Mouse (Mus musculus) forebrain, embryonic 10.5 days (tissue): ENCODE results near the gene Kcnip4. TPM values are rescaled to one million over a fixed set of nuclear protein-coding genes. Genes with fewer than 3 reads are reported as not detected.

Experiments
- DNase-seq: peaks from one replicate; pipeline ENCODE4 v3.0.0-alpha.2; 2017; ENCODE audit warnings: low spot score; ENCODE audit errors: extremely low spot score
- H3K27ac ChIP-seq: fragments of 300-500 bp; sonication (generic); 2 replicates; pipeline ENCODE4 v1.5.1; 2016; ENCODE audit warnings: mild to moderate bottlenecking
- H3K27me3 ChIP-seq: fragments of 300-500 bp; sonication (generic); 2 replicates; pipeline ENCODE4 v1.6.1; 2016; ENCODE audit warnings: mild to moderate bottlenecking; ENCODE audit not compliant: poor library complexity, severe bottlenecking
- H3K36me3 ChIP-seq: fragments of 300-500 bp; sonication (generic); replicated peaks from 2 replicates; pipeline ENCODE4 v1.6.1; 2016; ENCODE audit warnings: mild to moderate bottlenecking, moderate library complexity
- H3K4me1 ChIP-seq: fragments of 300-500 bp; sonication (generic); 2 replicates; pipeline ENCODE4 v1.6.1; 2016
- H3K4me3 ChIP-seq: fragments of 300-500 bp; sonication (generic); 2 replicates; pipeline ENCODE4 v1.5.1; 2016; ENCODE audit warnings: mild to moderate bottlenecking, moderate library complexity
- H3K9me3 ChIP-seq: fragments of 300-500 bp; sonication (generic); 2 replicates; pipeline ENCODE4 v1.6.1; 2016; ENCODE audit warnings: mild to moderate bottlenecking, moderate library complexity
- WGBS: fragments of 180-500 bp; shearing (Covaris S2); methylation state at CpG from one replicate; pipeline ENCODE4 v1.1.7; 2016; 5-methylcytosine and 5-hydroxymethylcytosine counted together
- polyA plus RNA-seq: library from polyadenylated mRNA; unstranded; fragments of >200 nt; fragmentation: Nextera tagmentation; extraction: Ambion mirVana; gene quantifications from 2 replicates; pipeline ENCODE4 v1.2.1, GENCODE M21; 2016

Gene Kcnip4
- polyA plus RNA-seq, 1 experiment from 2014 or later = 1.0 TPM

GRCm38 (mm10) chr5:49095432-49095831, 429.3 kb downstream of the Kcnip4 start:
- no peaks in the 10 kb centered on the region for H3K36me3 ChIP-seq
- H3K27ac ChIP-seq = no peak overlapping the region
- H3K9me3 ChIP-seq = no peaks in the 10 kb centered on the region
- 85% methylated on average over 5 of the region's 5 CpGs for WGBS
- H3K4me1 ChIP-seq = no peaks in the 10 kb centered on the region
- no peak for DNase-seq
- H3K27me3 ChIP-seq = no peaks in the 10 kb centered on the region
- no peak overlapping the region for H3K4me3 ChIP-seq

DNA sequence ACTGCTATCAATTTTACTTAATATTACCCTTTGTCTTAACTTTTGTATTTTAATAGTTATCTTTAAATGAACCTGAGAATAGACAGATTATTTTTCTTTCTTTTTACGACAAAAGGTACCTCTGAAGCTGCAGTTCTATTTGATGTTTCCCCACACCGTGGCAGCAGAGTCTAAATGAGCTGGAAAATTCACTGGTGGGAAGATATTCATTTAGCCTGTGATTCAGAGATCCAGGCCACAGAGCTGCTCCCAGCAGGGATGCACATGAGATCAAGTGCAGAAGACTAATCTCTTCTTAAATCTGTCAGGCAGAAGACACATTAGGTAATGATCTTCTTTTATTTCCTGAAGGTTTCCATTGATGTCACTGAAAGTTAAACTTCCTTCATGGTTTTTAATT, 429.8 kb downstream of the Kcnip4 start:
- no peaks in the 10 kb centered on the region for H3K27me3 ChIP-seq
- H3K4me1 ChIP-seq = no peaks in the 10 kb centered on the region
- DNase-seq = no peak
- 54% methylated on average over 2 of the region's 2 CpGs for WGBS
- no peak overlapping the region for H3K27ac ChIP-seq
- no peaks in the 10 kb centered on the region for H3K36me3 ChIP-seq
- no peak overlapping the region for H3K4me3 ChIP-seq
- no peaks in the 10 kb centered on the region for H3K9me3 ChIP-seq

GRCm38 (mm10) chr5:49094306-49094705, 430.4 kb downstream of the Kcnip4 start:
- Histone ChIP-seq H3K9me3 (no peaks in the 10 kb centered on the region), H3K4me1 (no peaks in the 10 kb centered on the region), H3K4me3 (no peak overlapping the region), H3K27ac (no peak overlapping the region), H3K27me3 (no peaks in the 10 kb centered on the region), H3K36me3 (no peaks in the 10 kb centered on the region)
- 84% methylated on average over 3 of the region's 3 CpGs for WGBS
- DNase-seq = no peak

GRCm38 (mm10) chr5:49090122-49090680, 434.5 kb downstream of the Kcnip4 start:
- no peak overlapping the region for H3K4me3 ChIP-seq
- 21% methylated on average over 6 of the region's 6 CpGs for WGBS
- peak; percentile 74 for DNase-seq
- H3K27ac ChIP-seq = no peak overlapping the region
- no peaks in the 10 kb centered on the region for H3K9me3 ChIP-seq
- H3K36me3 ChIP-seq = no peaks in the 10 kb centered on the region
- H3K4me1 ChIP-seq = no peaks in the 10 kb centered on the region
- no peaks in the 10 kb centered on the region for H3K27me3 ChIP-seq

- WGBS = 35% methylated on average over 1 of the region's 1 CpGs
- Histone ChIP-seq H3K9me3 (no peaks in the 10 kb centered on the region), H3K36me3 (no peaks in the 10 kb centered on the region), H3K27me3 (no peaks in the 10 kb centered on the region), H3K4me1 (no peaks in the 10 kb centered on the region), H3K4me3 (no peak overlapping the region), H3K27ac (no peak overlapping the region)
- DNase-seq = no peak
These were observed 459.1 kb downstream of the Kcnip4 start for GRCm38 (mm10) chr5:49065646-49066045.

DNA sequence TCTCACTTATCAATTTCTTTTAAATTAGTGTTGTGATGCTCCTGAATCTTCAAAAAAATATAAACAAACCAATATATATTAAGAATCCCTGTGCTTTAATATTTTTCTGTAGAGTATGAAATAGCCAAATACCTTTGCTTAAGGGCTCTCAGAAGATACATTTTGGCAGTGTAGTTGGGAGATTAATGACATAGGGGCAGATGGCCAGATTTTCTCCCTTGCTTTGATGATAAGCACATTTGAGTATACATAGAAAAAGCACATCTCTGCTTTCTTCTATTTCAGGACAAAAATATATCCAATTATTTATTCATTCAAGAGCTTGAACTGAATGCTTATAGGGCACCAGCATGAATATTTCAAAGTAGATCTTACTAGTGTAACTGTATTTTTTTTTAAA, 465.8 kb downstream of the Kcnip4 start:
- no peaks in the 10 kb centered on the region for H3K4me1 ChIP-seq
- H3K27me3 ChIP-seq = no peaks in the 10 kb centered on the region
- H3K27ac ChIP-seq = no peak overlapping the region
- H3K9me3 ChIP-seq = no peaks in the 10 kb centered on the region
- H3K36me3 ChIP-seq = no peaks in the 10 kb centered on the region
- no peak for DNase-seq
- no peak overlapping the region for H3K4me3 ChIP-seq

DNA sequence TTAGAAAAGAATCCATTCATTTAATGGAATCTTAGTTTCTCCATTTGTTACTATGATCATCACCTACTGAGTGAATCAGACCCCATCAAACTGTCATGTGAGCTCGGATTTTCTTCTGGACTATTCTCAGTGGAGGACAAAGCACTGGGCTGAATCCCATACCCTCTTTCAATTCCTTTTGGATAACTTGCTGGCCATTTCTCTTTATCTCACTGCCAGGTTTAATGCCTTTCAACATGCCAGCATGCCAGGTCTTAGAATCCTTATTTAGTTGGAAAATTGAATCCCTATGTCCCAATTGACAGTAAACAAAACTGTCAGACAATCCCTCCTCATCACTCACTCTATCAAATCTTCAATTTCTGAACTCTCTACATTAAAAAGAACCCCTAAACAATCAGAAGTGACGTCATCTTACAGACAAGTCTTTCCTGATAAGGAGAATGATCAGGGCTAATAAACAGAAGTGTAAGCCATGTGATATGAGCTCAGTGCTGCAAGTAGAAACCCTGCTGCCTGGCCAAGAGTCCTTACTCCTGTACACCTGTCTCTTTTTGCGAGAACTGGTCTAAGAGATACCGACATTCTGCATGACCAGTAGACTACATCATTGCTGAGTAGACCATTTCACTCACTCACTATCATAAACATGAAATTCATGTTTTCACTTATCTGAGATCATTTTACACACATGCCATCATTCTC, 466.9 kb downstream of the Kcnip4 start:
- 86% methylated on average over 4 of the region's 4 CpGs for WGBS
- Histone ChIP-seq H3K36me3 (no peaks in the 10 kb centered on the region), H3K4me1 (no peaks in the 10 kb centered on the region), H3K4me3 (no peak overlapping the region), H3K27me3 (no peaks in the 10 kb centered on the region), H3K9me3 (no peaks in the 10 kb centered on the region), H3K27ac (no peak overlapping the region)
- DNase-seq = no peak

GRCm38 (mm10) chr5:49047960-49048359, 476.7 kb downstream of the Kcnip4 start:
- H3K27ac ChIP-seq = no peak overlapping the region
- no peaks in the 10 kb centered on the region for H3K4me1 ChIP-seq
- 0 out of 2 replicates have a peak, but pooled peaks cover 6% of the 10 kb centered on the region for H3K27me3 ChIP-seq
- no peak overlapping the region for H3K4me3 ChIP-seq
- no peaks in the 10 kb centered on the region for H3K36me3 ChIP-seq
- H3K9me3 ChIP-seq = no peaks in the 10 kb centered on the region
- WGBS = 82% methylated on average over 1 of the region's 1 CpGs
- DNase-seq = no peak

- Histone ChIP-seq H3K27me3 (peaks cover 13% of the 10 kb centered on the region), H3K36me3 (no peaks in the 10 kb centered on the region), H3K27ac (no peak overlapping the region), H3K4me3 (no peak overlapping the region), H3K9me3 (no peaks in the 10 kb centered on the region), H3K4me1 (peaks cover 14% of the 10 kb centered on the region)
- WGBS = 23% methylated on average over 6 of the region's 6 CpGs
- DNase-seq = no peak
These were observed 483.4 kb downstream of the Kcnip4 start for GRCm38 (mm10) chr5:49041259-49041845.

DNA sequence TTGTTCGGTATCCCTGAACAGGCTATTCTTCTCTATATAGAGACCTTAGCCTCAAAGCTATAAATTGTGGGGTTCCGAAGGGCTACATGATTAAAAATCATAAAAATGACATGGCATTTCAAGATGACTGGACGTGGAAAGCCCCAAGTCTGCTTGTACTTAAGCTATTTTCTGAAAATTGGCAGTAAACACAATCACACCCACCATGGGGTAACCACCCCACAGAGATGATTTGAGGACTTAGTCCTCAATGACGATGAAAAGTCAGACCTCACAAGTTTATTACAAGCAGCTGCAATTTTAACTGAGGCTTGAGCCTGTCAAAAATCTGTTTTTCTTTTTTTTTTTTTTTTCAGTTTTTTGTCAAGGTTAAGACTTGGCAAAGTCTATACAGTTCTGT, 527.3 kb downstream of the Kcnip4 start:
- Histone ChIP-seq H3K36me3 (no peaks in the 10 kb centered on the region), H3K4me1 (no peaks in the 10 kb centered on the region), H3K27me3 (no peaks in the 10 kb centered on the region), H3K4me3 (no peak overlapping the region), H3K9me3 (no peaks in the 10 kb centered on the region), H3K27ac (no peak overlapping the region)
- DNase-seq = no peak
- WGBS = 79% methylated on average over 4 of the region's 4 CpGs

DNA sequence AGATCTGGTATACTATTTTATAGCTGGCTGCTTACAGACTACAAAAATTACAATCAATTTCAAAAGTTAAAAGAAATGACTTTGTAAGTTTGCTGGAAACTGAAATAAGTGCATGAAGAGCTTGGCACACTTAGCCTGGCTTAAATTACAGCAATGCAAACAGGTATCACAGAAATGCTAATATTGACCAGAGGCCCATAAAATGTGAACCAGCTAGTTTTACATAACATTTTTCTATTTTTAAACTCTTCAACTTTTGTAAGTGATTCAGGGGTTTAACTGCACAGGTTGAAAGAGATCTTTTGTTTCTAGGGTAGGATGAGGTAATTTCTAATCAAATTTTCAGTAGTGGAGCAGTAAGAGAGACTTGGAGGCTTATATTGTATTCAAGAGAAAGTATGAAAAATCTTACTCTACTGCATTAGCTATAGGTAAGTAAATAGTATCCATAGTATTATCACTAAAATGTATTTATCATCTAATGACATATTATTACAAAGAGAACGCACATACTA, 535.5 kb downstream of the Kcnip4 start:
- no peak overlapping the region for H3K27ac ChIP-seq
- H3K9me3 ChIP-seq = no peaks in the 10 kb centered on the region
- no peaks in the 10 kb centered on the region for H3K4me1 ChIP-seq
- DNase-seq = no peak
- H3K36me3 ChIP-seq = no peaks in the 10 kb centered on the region
- WGBS = 89% methylated on average over 1 of the region's 1 CpGs
- H3K27me3 ChIP-seq = no peaks in the 10 kb centered on the region
- no peak overlapping the region for H3K4me3 ChIP-seq

GRCm38 (mm10) chr5:48942378-48943088, 582.2 kb downstream of the Kcnip4 start:
- Histone ChIP-seq H3K4me3 (no peak overlapping the region), H3K4me1 (no peaks in the 10 kb centered on the region), H3K9me3 (no peaks in the 10 kb centered on the region), H3K27me3 (no peaks in the 10 kb centered on the region), H3K27ac (no peak overlapping the region), H3K36me3 (no peaks in the 10 kb centered on the region)
- WGBS = 89% methylated on average over 2 of the region's 2 CpGs
- no peak for DNase-seq

DNA sequence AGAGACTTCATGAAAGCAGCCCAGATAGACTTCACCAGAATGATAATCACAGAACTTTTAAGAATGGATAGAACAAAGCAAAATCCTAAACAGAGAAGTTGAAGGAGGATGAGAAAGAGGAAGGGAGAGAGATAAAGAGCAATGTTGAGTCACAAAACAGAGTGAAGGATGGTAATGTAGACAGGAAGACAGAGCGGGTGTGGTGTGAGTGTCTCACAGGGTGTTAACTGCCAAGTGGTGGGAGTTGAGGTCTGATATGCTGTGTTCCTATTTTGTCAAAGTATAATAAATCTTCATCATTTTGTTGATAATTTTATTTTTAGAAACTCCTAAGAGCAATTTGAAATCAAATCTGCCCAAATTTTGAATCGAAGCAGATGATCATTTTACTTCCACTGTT, 592.8 kb downstream of the Kcnip4 start:
- DNase-seq = no peak
- Histone ChIP-seq H3K9me3 (no peaks in the 10 kb centered on the region), H3K27ac (no peak overlapping the region), H3K4me3 (no peak overlapping the region), H3K4me1 (no peaks in the 10 kb centered on the region), H3K36me3 (no peaks in the 10 kb centered on the region), H3K27me3 (no peaks in the 10 kb centered on the region)
- 92% methylated on average over 2 of the region's 2 CpGs for WGBS
